Mouse (Mus musculus): ENCODE measurements around the gene Etnk2.
"Not testable (repeated sequence)": the region's sequence is repeated elsewhere in the genome, so short reads cannot be mapped to it uniquely, and the experiment has no call there.

Gene Etnk2
- long read RNA-seq, experiment 1, partial matches to known transcripts, result 2 of 9 reads
- long read RNA-seq, experiment 1, other reads (novel, unspliced or antisense), result 1 of 9 reads
- long read RNA-seq, experiment 2, transcript Etnk2-203 (8 exons, 2,297 nt), result major isoform, 24 of 38 reads
- long read RNA-seq, experiment 2, partial matches to known transcripts, result 5 of 38 reads
- long read RNA-seq, experiment 2, other reads (novel, unspliced or antisense), result 6 of 38 reads

- intact Hi-C loops (cut with DNase I), result no loop called here
Measured at GRCm38 (mm10) chr1:133363276-133364021, at the start of gene Etnk2. TSS of gene Etnk2 (plus strand) at chr1:133363572.

GRCm38 (mm10) chr1:133314364-133314763, 49.0 kb upstream of the Etnk2 start:
- intact Hi-C loops (cut with DNase I), result loop anchor here (2.0 to 10.0 kb wide), 2 partner anchors 38 to 280 kb away; partner anchors contain the start of gene Mdm4

- intact Hi-C loops (cut with DNase I), result loop anchor here (2.0 to 10.0 kb wide), 3 partner anchors 37 to 295 kb away; partner anchors contain the start of genes Mdm4 and Snrpe
Measured at GRCm38 (mm10) chr1:133315775-133316174, 47.6 kb upstream of the Etnk2 start.

GRCm38 (mm10) chr1:133316577-133316976, 46.8 kb upstream of the Etnk2 start:
- intact Hi-C loops (cut with DNase I), result loop anchor here (2.0 to 10.0 kb wide), 2 partner anchors 282 to 294 kb away; partner anchors contain the start of genes Mdm4 and Snrpe

- intact Hi-C loops (cut with DNase I), result loop anchor here (2.0 to 10.0 kb wide), 2 partner anchors 282 to 294 kb away; partner anchors contain the start of genes Mdm4 and Snrpe
Measured at GRCm38 (mm10) chr1:133317149-133317548, 46.2 kb upstream of the Etnk2 start.

GRCm38 (mm10) chr1:133321267-133321925, 42.0 kb upstream of the Etnk2 start, which contains the start of gene Kiss1:
TSS of gene Kiss1 (plus strand) at chr1:133321875.
- intact Hi-C loops (cut with DNase I), result no loop called here

GRCm38 (mm10) chr1:133323333-133323732, 40.0 kb upstream of the Etnk2 start:
- intact Hi-C loops (cut with DNase I), result no loop called here

GRCm38 (mm10) chr1:133325951-133326350, 37.4 kb upstream of the Etnk2 start:
- intact Hi-C loops (cut with DNase I), result no loop called here

GRCm38 (mm10) chr1:133327094-133327493, 36.3 kb upstream of the Etnk2 start:
- intact Hi-C loops (cut with DNase I), result no loop called here

GRCm38 (mm10) chr1:133328299-133328795, 35.0 kb upstream of the Etnk2 start:
- intact Hi-C loops (cut with DNase I), result no loop called here

GRCm38 (mm10) chr1:133328896-133329637, 34.3 kb upstream of the Etnk2 start:
- intact Hi-C loops (cut with DNase I), result no loop called here

- intact Hi-C loops (cut with DNase I), result no loop called here
Measured at GRCm38 (mm10) chr1:133329638-133329964, 33.8 kb upstream of the Etnk2 start.

GRCm38 (mm10) chr1:133331142-133331541, 32.2 kb upstream of the Etnk2 start:
- intact Hi-C loops (cut with DNase I), result no loop called here

GRCm38 (mm10) chr1:133332656-133333430, 30.5 kb upstream of the Etnk2 start:
- intact Hi-C loops (cut with DNase I), result no loop called here

GRCm38 (mm10) chr1:133333937-133334336, 29.4 kb upstream of the Etnk2 start:
- intact Hi-C loops (cut with DNase I), result no loop called here

GRCm38 (mm10) chr1:133340403-133340802, 23.0 kb upstream of the Etnk2 start:
- intact Hi-C loops (cut with DNase I), result not testable (repeated sequence)

GRCm38 (mm10) chr1:133344357-133344756, 19.0 kb upstream of the Etnk2 start:
- intact Hi-C loops (cut with DNase I), result no loop called here

GRCm38 (mm10) chr1:133346531-133346930, 16.8 kb upstream of the Etnk2 start:
- intact Hi-C loops (cut with DNase I), result no loop called here

GRCm38 (mm10) chr1:133347226-133347625, 16.1 kb upstream of the Etnk2 start:
- intact Hi-C loops (cut with DNase I), result no loop called here

Data from adrenal gland (tissue).